Mouse (Mus musculus) mouse embryonic stem cell (cell line): Measurements from ENCODE around the gene Cpb2.

ENCODE experiments used
- in situ Hi-C, 2 experiments: fragments of 300-500 bp; cut with MboI; formaldehyde crosslinking; loops; 1 replicate in 1 of 2; 3 replicates in 1 of 2; pipeline ENCODE4 v1.14.3; 2019 to 2020; ENCODE audit warnings: low sequenced_read_pairs in 2 of 2, low pct_unique_long_range_greater_than_20kb in 1 of 2, mixed read lengths in 1 of 2; ENCODE audit not compliant: unreplicated experiment in 1 of 2

The Cpb2 gene

GRCm38 (mm10) chr14:75237096-75237495, 5.0 kb upstream of the Cpb2 start:
- in situ Hi-C loops = no loop called here

- in situ Hi-C loops = no loop called here
Observed at GRCm38 (mm10) chr14:75238054-75238692, 3.9 kb upstream of the Cpb2 start.

- in situ Hi-C loops = no loop called here
Observed at GRCm38 (mm10) chr14:75246024-75247000, 4.2 kb downstream of the Cpb2 start.

GRCm38 (mm10) chr14:75250432-75250831, 8.3 kb downstream of the Cpb2 start:
- in situ Hi-C loops = no loop called here

GRCm38 (mm10) chr14:75256521-75256920, 14.4 kb downstream of the Cpb2 start:
- in situ Hi-C loops = no loop called here

- in situ Hi-C loops = no loop called here
Observed at GRCm38 (mm10) chr14:75269531-75269930, 27.4 kb downstream of the Cpb2 start.

- in situ Hi-C loops = no loop called here
Observed at GRCm38 (mm10) chr14:75279716-75280115, 37.6 kb downstream of the Cpb2 start.

GRCm38 (mm10) chr14:75280406-75280805, 38.3 kb downstream of the Cpb2 start:
- in situ Hi-C loops = no loop called here

GRCm38 (mm10) chr14:75283609-75284192, 41.6 kb downstream of the Cpb2 start:
- in situ Hi-C loops = no loop called here

GRCm38 (mm10) chr14:75284193-75284915, 42.3 kb downstream of the Cpb2 start, which contains the start of gene Zc3h13:
Zc3h13 (plus strand) TSS chr14:75284373.
- in situ Hi-C loops = no loop called here

GRCm38 (mm10) chr14:75301081-75301480, 59.0 kb downstream of the Cpb2 start:
- in situ Hi-C loops = no loop called here

- in situ Hi-C loops = no loop called here
Observed at GRCm38 (mm10) chr14:75303807-75304206, 61.7 kb downstream of the Cpb2 start.

GRCm38 (mm10) chr14:75307855-75308254, 65.8 kb downstream of the Cpb2 start:
- in situ Hi-C loops = no loop called here

GRCm38 (mm10) chr14:75309336-75309992, 67.4 kb downstream of the Cpb2 start:
- in situ Hi-C loops = no loop called here

- in situ Hi-C loops = no loop called here
Observed at GRCm38 (mm10) chr14:75314484-75314883, 72.4 kb downstream of the Cpb2 start.

- in situ Hi-C loops = no loop called here
Observed at GRCm38 (mm10) chr14:75318736-75319135, 76.6 kb downstream of the Cpb2 start.

GRCm38 (mm10) chr14:75320269-75320668, 78.2 kb downstream of the Cpb2 start:
- in situ Hi-C loops = no loop called here

GRCm38 (mm10) chr14:75323354-75323753, 81.3 kb downstream of the Cpb2 start:
- in situ Hi-C loops = no loop called here
